Comparison of ENCODE assay signal across 23 mouse cellular contexts in the genomic region with DNA sequence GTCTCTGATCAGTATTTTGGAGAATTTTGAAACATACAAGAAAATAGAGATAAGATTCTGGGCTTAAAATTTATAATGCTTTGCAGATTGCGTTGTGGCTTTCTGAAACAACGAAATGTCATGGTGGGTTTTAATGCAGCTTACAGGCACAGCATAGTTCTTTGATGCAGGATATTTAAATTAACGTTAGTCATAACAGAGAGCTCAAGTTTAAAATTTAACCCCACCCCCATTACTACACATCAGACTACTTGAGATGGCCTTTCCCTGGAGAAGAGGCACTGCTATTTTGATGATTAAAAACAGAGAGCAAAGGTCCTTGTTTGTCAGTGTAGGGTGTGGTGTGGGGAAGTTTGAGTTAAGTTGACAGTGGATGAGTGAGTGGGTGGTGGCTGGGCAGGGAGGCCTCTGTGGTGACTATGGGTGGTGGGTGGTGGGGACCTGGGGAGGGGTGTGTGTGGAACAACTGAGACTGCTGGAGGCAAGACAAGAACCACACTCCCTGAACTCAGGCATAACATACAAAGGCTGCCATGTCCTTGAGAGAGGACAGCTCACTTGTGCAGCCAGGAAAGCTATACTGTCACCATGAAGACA.
DNase-seq lines count a peak whose midpoint lies in the region; ATAC-seq lines count a peak whose summit lies in the region.
"Had no signal": no experiment of that assay in that cellular context is flagged by ENCODE, and none has a peak within 500 bp of the region (broad histone marks: within the 10 kb centered on the region; RNA-seq: fewer than 3 reads in every experiment).

No protein-coding gene starts in this region.

- H3K4me2 ChIP-seq in lung, embryonic 15.5 days, result no peak overlapping the region
- H3K4me2 ChIP-seq in embryonic facial prominence, embryonic 12.5 days (replicated peaks), result no peak overlapping the region
- no peak overlapping the region for H3K4me2 ChIP-seq in embryonic facial prominence, embryonic 15.5 days (replicated peaks)
- H3K4me2 ChIP-seq: heart, embryonic 11.5 days; hindbrain, embryonic 12.5 days; hindbrain, embryonic 15.5 days had no signal

- H3K4me1 ChIP-seq in lung, embryonic 15.5 days, result no peaks in the 10 kb centered on the region
- peaks cover 15% of the 10 kb centered on the region for H3K4me1 ChIP-seq in embryonic facial prominence, embryonic 10.5 days
- H3K4me1 ChIP-seq in embryonic facial prominence, embryonic 12.5 days, result peaks cover 9% of the 10 kb centered on the region
- H3K4me1 ChIP-seq in embryonic facial prominence, embryonic 15.5 days, result 0 out of 2 replicates have a peak, but pooled peaks cover 13% of the 10 kb centered on the region
- H3K4me1 ChIP-seq: forebrain, embryonic 10.5 days; hindbrain, embryonic 12.5 days; hindbrain, embryonic 15.5 days had no signal

- 0 out of 2 replicates have a peak, but pooled peaks have one; percentile 27 for ATAC-seq in lung, embryonic 15.5 days (ENCODE audit: borderline replicate concordance, extremely low read depth, low FRiP score, low TSS enrichment)
- peak; percentile 65 for ATAC-seq in embryonic facial prominence, embryonic 12.5 days (ENCODE audit: insufficient number of reproducible peaks, insufficient read depth, low FRiP score, low TSS enrichment)
- ATAC-seq in embryonic facial prominence, embryonic 15.5 days (ENCODE audit: insufficient number of reproducible peaks, low FRiP score, low TSS enrichment, low read depth), result peak; percentile 67
- ATAC-seq: CD4-positive, CD25-positive, alpha-beta regulatory T cell, adult 4 months; forebrain, embryonic 14.5 days; forebrain, postnatal 0 days; Patski had no signal

- DNase-seq in lung, postnatal 4 days, result no peak
- no peak for DNase-seq in embryonic facial prominence, embryonic 10.5 days (ENCODE audit: low spot score)
- no peak for DNase-seq in layer of hippocampus, postnatal 25 days (ENCODE audit: extremely low spot score in 1 of 2, low spot score in 1 of 2)
- DNase-seq in MN1 (ENCODE audit: low spot score), result no peak
- DNase-seq: adrenal gland, postnatal 10 days; adrenal gland, postnatal 36 days; cerebellum, adult 18-20 months; cerebellum, adult 9-10 months; cerebellum, postnatal 14 days; forebrain, postnatal 0 days; gastrocnemius, adult 2 months; gastrocnemius, postnatal 14 days; heart, adult 11 months had no signal

- no peaks in the 10 kb centered on the region for H3K36me3 ChIP-seq in lung, embryonic 15.5 days
- no peaks in the 10 kb centered on the region for H3K36me3 ChIP-seq in embryonic facial prominence, embryonic 10.5 days (replicated peaks)
- no peaks in the 10 kb centered on the region for H3K36me3 ChIP-seq in embryonic facial prominence, embryonic 12.5 days
- H3K36me3 ChIP-seq in embryonic facial prominence, embryonic 15.5 days, result no peaks in the 10 kb centered on the region
- H3K36me3 ChIP-seq: forebrain, embryonic 10.5 days; hindbrain, embryonic 12.5 days; hindbrain, embryonic 15.5 days had no signal

- H3K4me3 ChIP-seq in lung, embryonic 15.5 days, result no peak overlapping the region
- H3K4me3 ChIP-seq in embryonic facial prominence, embryonic 10.5 days, result no peak overlapping the region
- no peak overlapping the region for H3K4me3 ChIP-seq in embryonic facial prominence, embryonic 12.5 days
- H3K4me3 ChIP-seq in embryonic facial prominence, embryonic 15.5 days (replicated peaks), result no peak overlapping the region
- H3K4me3 ChIP-seq: forebrain, embryonic 10.5 days; gastrocnemius, adult 2 months; hindbrain, embryonic 12.5 days; hindbrain, embryonic 15.5 days had no signal

- H3K9ac ChIP-seq in lung, embryonic 15.5 days, result no peak overlapping the region
- no peak overlapping the region for H3K9ac ChIP-seq in embryonic facial prominence, embryonic 12.5 days
- no peak overlapping the region for H3K9ac ChIP-seq in embryonic facial prominence, embryonic 15.5 days
- H3K9ac ChIP-seq: forebrain, postnatal 0 days; hindbrain, embryonic 12.5 days; hindbrain, embryonic 15.5 days had no signal

- H3K9me3 ChIP-seq in lung, embryonic 15.5 days, result no peaks in the 10 kb centered on the region
- no peaks in the 10 kb centered on the region for H3K9me3 ChIP-seq in embryonic facial prominence, embryonic 10.5 days
- no peaks in the 10 kb centered on the region for H3K9me3 ChIP-seq in embryonic facial prominence, embryonic 12.5 days
- H3K9me3 ChIP-seq in embryonic facial prominence, embryonic 15.5 days (replicated peaks), result no peaks in the 10 kb centered on the region
- H3K9me3 ChIP-seq: forebrain, embryonic 10.5 days; hindbrain, embryonic 12.5 days; hindbrain, embryonic 15.5 days had no signal

- no peaks in the 10 kb centered on the region for H3K27me3 ChIP-seq in lung, embryonic 15.5 days
- H3K27me3 ChIP-seq in embryonic facial prominence, embryonic 10.5 days (replicated peaks; ENCODE audit: low read depth, poor library complexity, severe bottlenecking), result no peaks in the 10 kb centered on the region
- H3K27me3 ChIP-seq in embryonic facial prominence, embryonic 12.5 days, result no peaks in the 10 kb centered on the region
- H3K27me3 ChIP-seq in embryonic facial prominence, embryonic 15.5 days, result no peaks in the 10 kb centered on the region
- H3K27me3 ChIP-seq: hindbrain, embryonic 12.5 days; hindbrain, embryonic 15.5 days; Patski had no signal

- WGBS in lung, embryonic 15.5 days, result 56% methylated on average over 3 of the region's 3 CpGs
- WGBS in embryonic facial prominence, embryonic 10.5 days, result 77% methylated on average over 3 of the region's 3 CpGs
- 44% methylated on average over 3 of the region's 3 CpGs for WGBS in embryonic facial prominence, embryonic 12.5 days
- WGBS in embryonic facial prominence, embryonic 15.5 days, result 26% methylated on average over 3 of the region's 3 CpGs

- no peak overlapping the region for H3K27ac ChIP-seq in lung, embryonic 15.5 days
- H3K27ac ChIP-seq in embryonic facial prominence, embryonic 10.5 days (replicated peaks), result 0 out of 2 replicates have a peak overlapping the region, but pooled peaks have one; percentile 44
- H3K27ac ChIP-seq in embryonic facial prominence, embryonic 12.5 days, result 0 out of 2 replicates have a peak overlapping the region, but pooled peaks have one; percentile 74
- H3K27ac ChIP-seq in embryonic facial prominence, embryonic 15.5 days (replicated peaks), result peak overlapping the region; percentile 31
- H3K27ac ChIP-seq: forebrain, embryonic 10.5 days; gastrocnemius, adult 2 months; hindbrain, embryonic 12.5 days; hindbrain, embryonic 15.5 days had no signal
